Mouse (Mus musculus): ENCODE results near the gene Ptpn9.

- TF ChIP-seq HCFC1 (IDR thresholded peaks at IDR 0.05; ENCODE audit: borderline replicate concordance, insufficient read depth, low read length) = no peak
- no peak for TF ChIP-seq CHD2 (IDR thresholded peaks at IDR 0.05; ENCODE audit: low read depth, low read length)
- no peak for TF ChIP-seq MAFK (IDR thresholded peaks at IDR 0.05; ENCODE audit: insufficient read depth, low read depth, low read length)
Measured at GRCm38 (mm10) chr9:56996028-56996346, 1.3 kb downstream of the Ptpn9 start.
